Mouse (Mus musculus): ENCODE measurements around the gene Nsf. TPM values are rescaled to one million over a fixed set of nuclear protein-coding genes. Genes with fewer than 3 reads are reported as not detected.
"Not testable (repeated sequence)": the region's sequence is repeated elsewhere in the genome, so short reads cannot be mapped to it uniquely, and the experiment has no call there.

The Nsf gene
- total RNA-seq, 2 experiments from 2014 or later = 89.5 to 94.1 TPM

GRCm38 (mm10) chr11:103892831-103893230 lies 61.0 kb downstream of the Nsf start:
- DNase-seq = no peak

GRCm38 (mm10) chr11:103891781-103892180 lies 62.1 kb downstream of the Nsf start:
- DNase-seq = no peak

GRCm38 (mm10) chr11:103890337-103891186 lies 63.3 kb downstream of the Nsf start:
- DNase-seq = no peak

GRCm38 (mm10) chr11:103887724-103888410 lies 66.0 kb downstream of the Nsf start:
- no peak for DNase-seq

GRCm38 (mm10) chr11:103884749-103885383 lies 69.0 kb downstream of the Nsf start:
- DNase-seq = no peak

- DNase-seq = no peak
These were observed 70.1 kb downstream of the Nsf start for GRCm38 (mm10) chr11:103883793-103884192.

- not testable (repeated sequence) for DNase-seq
These were observed 74.4 kb downstream of the Nsf start for GRCm38 (mm10) chr11:103879476-103879875.

GRCm38 (mm10) chr11:103878441-103878840 lies 75.4 kb downstream of the Nsf start:
- DNase-seq = no peak

GRCm38 (mm10) chr11:103870352-103870751 lies 83.5 kb downstream of the Nsf start:
- no peak for DNase-seq

GRCm38 (mm10) chr11:103867702-103868101 lies 86.2 kb downstream of the Nsf start:
- DNase-seq = no peak

GRCm38 (mm10) chr11:103865346-103865745 lies 88.5 kb downstream of the Nsf start:
- no peak for DNase-seq

- no peak for DNase-seq
These were observed 89.4 kb downstream of the Nsf start for GRCm38 (mm10) chr11:103864486-103864885.

- DNase-seq = no peak
These were observed 90.9 kb downstream of the Nsf start for GRCm38 (mm10) chr11:103862951-103863350.

GRCm38 (mm10) chr11:103859933-103860610 lies 93.8 kb downstream of the Nsf start:
- no peak for DNase-seq

- DNase-seq = no peak
These were observed 95.1 kb downstream of the Nsf start for GRCm38 (mm10) chr11:103858760-103859159.

GRCm38 (mm10) chr11:103856641-103857040 lies 97.2 kb downstream of the Nsf start:
- DNase-seq = no peak

- no peak for DNase-seq
These were observed 99.6 kb downstream of the Nsf start for GRCm38 (mm10) chr11:103854294-103854693.

GRCm38 (mm10) chr11:103853284-103853920 lies 100.5 kb downstream of the Nsf start:
- no peak for DNase-seq

- no peak for DNase-seq
These were observed 101.1 kb downstream of the Nsf start for GRCm38 (mm10) chr11:103852590-103853283.

GRCm38 (mm10) chr11:103848287-103848686 lies 105.6 kb downstream of the Nsf start:
- DNase-seq = no peak

- peak; percentile 27 for DNase-seq
These were observed 113.0 kb downstream of the Nsf start for GRCm38 (mm10) chr11:103840834-103841233.

All from adrenal gland, postnatal 10 days (tissue).